Mouse (Mus musculus): Measurements from ENCODE around the gene Krt14.

Gene Krt14

DNA sequence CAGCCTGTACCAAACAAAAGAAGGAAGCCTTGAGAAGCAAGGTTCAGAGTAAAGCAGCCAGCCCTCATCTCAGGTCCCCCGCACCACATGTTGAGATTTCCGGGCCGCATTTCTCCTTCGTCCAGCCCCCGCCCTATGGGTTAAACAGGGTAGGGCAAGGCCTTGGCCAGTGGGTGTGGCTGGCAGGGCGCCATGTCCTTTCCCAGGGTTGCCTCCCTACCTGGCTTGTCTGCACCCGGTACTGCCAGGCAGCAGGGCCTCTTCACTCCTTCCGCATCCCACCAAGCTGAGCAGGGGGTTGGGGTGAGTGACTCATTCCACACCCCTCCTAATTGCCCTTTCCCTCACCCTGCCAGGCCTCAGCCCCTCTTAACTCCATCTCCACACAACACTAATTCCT lies 39.3 kb downstream of the Krt14 start:
- no peak for DNase-seq (ENCODE audit: low read depth, low spot score)

DNA sequence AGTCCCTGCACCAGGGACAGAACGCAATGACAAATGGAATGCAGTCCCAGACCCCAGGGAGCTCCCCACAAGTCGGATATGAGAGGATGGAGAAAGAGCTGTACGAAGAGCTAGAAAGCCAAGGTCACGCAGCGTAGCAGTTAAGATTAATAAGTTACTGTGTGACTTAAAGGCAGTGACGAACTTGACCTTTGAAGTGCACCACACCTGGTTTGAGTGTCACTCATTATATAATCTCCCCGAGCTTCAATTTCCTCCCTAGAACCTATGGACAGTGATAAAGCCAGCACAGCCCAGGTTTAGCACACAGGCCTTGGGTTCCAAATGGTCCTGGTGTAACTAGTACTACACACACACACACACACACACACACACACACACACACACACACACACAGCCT lies 43.0 kb downstream of the Krt14 start:
- no peak for DNase-seq (ENCODE audit: low read depth, low spot score)

DNA sequence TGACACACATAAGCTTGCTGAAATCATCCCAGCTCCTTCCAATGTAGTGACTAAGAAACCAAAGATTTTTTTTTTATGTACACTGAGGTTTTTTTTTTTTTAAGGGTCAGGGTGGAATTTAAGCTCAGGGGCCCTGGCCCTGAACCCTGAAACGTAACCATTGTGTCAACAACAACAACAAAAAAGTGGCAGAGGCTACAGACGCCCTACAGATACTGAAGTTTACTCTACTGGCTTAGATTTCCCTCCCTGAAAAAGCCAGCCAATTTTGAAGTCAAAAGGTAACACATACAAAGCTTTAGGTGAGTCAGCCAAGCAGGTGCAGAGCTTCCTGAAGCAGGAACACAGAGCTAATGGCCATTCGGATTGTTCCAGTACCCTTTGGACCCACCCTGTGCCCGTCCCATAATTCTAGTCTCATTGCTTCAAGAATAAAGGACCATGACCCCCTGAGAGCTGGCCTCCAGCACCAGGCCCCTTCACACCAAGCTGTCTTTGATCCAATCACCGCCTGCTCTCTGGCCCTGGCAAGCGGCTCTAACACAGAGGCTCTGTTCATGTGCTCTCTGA lies 49.4 kb downstream of the Krt14 start:
- no peak for DNase-seq (ENCODE audit: low read depth, low spot score)

DNA sequence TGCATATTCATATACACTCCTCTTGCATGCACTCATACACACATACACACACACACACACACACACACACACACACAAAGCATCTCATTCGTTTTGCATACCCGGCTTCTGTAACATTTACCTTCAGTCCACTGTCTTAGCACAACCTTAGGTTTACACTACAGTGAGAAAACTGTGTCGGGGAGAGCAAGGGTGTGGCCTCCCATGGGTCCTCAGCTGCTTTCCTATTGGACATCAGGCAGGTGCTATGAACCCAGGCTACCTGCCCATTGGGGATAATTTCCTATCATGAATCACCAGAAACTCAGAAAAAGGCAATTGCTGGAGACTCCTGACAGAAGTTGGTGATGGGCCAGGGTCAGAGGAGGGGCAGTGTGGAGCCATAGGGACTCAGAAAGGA lies 50.0 kb downstream of the Krt14 start:
- DNase-seq (ENCODE audit: low read depth, low spot score): no peak

DNA sequence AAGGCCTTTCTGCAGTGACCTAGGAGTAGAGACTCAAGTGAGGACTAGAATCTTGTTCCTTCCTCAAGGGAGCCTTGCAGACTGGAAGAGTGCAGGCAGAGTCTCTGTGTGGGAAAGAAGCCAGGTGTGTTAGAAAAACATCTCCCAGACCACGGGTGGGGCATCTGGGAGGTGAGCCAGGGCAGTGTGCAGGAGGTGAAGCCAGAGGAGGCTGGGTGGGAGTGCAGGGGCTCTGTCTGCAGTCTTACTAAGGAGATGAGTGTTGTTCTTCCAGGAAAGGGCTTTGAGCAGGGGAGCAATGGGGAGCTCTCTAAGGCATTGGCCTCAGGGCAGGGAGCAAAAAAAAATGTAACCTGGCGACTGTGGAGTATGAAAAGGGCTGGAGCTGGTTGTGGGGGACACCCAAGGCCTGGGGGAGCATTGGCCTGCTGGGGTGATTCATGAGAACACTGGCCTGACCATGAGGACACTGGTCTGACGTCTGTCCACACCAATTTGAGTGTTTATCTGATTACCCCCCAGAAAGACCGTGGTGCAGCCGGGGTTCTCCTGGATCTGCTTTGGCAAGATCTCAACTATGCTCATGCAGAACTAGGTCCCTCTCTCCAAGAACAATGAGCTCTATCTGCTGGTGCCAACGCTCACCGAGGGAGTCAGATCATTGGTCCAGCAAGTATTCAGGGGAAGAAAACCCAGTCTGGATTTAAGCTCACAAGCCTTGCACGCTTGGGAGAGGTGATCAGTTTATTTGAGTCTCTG lies 51.7 kb downstream of the Krt14 start:
- DNase-seq (ENCODE audit: low read depth, low spot score): no peak

Measured in R1 (cell line).